Mouse (Mus musculus): ENCODE measurements at regions not wholly inside any gene's neighbourhood (a gene's known extent, or its start where the extent isn't known, plus 50 kb on each side); places are given as distances from the start of the nearest gene placed in this dataset.

DNA sequence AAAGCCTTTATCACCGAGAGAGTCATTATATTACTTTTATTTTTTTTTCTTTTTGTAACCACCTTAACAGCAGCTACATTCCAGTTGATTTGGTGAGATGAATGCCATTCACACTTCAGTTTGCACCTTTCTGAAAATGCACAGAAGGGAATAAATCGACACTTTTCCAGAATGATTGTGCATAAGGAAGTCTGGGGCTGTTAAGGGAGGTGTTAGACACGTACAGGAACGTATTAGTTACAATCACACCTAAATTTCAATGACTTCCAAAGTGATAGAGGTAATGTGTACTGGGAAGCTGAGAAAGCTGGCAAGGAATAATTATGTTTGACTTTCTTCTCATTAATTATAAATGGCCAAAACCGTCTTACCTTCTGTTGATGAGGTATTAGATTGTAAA is 352.7 kb upstream of the Epha3 start:
- WGBS = 84% methylated on average over 5 of the region's 5 CpGs
- H3K9me3 ChIP-seq (ENCODE audit: control insufficient read depth) = no peaks in the 10 kb centered on the region
- ATAC-seq = no peak
- no peaks in the 10 kb centered on the region for H3K27me3 ChIP-seq (replicated peaks; ENCODE audit: control insufficient read depth, insufficient read depth, low read length)
- no peak overlapping the region for H3K27ac ChIP-seq (ENCODE audit: low read depth, low read length)
- no peak overlapping the region for H3K4me3 ChIP-seq (ENCODE audit: low read depth, low read length)
- TF ChIP-seq CTCF (IDR thresholded peaks at IDR 0.05; ENCODE audit: low read depth) = no peak
- no peak overlapping the region for H3K4me2 ChIP-seq (replicated peaks; ENCODE audit: low read depth)
- no peak overlapping the region for H3K9ac ChIP-seq (ENCODE audit: low read depth, low read length)
- no peaks in the 10 kb centered on the region for H3K4me1 ChIP-seq (replicated peaks; ENCODE audit: control insufficient read depth, insufficient read depth, low read length)
- no peaks in the 10 kb centered on the region for H3K36me3 ChIP-seq (ENCODE audit: control insufficient read depth, insufficient read depth)

DNA sequence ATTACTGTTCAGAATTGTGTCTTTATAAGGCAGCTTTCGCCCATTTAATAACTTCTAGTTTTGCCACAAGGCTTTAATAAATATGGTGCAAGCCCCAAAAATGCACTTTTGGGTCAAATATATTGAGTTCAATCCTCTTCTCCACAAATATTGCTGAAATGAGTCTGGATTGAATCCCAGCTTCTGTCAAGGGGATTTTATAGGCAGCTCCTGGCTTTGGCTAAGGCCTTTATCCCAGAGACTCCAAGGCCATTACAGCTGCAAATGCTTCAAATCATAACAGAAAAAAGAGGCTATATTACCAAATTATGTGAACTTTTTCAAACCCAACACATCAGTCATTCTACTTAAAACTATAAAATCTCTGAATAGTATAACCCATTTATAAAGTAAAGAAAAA is 347.9 kb upstream of the Epha3 start:
- TF ChIP-seq CTCF (IDR thresholded peaks at IDR 0.05; ENCODE audit: low read depth) = no peak
- Histone ChIP-seq H3K9ac (ENCODE audit: low read depth, low read length) (no peak overlapping the region), H3K27ac (ENCODE audit: low read depth, low read length) (no peak overlapping the region), H3K9me3 (ENCODE audit: control insufficient read depth) (no peaks in the 10 kb centered on the region), H3K27me3 (replicated peaks; ENCODE audit: control insufficient read depth, insufficient read depth, low read length) (no peaks in the 10 kb centered on the region), H3K4me3 (ENCODE audit: low read depth, low read length) (no peak overlapping the region), H3K36me3 (ENCODE audit: control insufficient read depth, insufficient read depth) (no peaks in the 10 kb centered on the region), H3K4me2 (replicated peaks; ENCODE audit: low read depth) (no peak overlapping the region), H3K4me1 (replicated peaks; ENCODE audit: control insufficient read depth, insufficient read depth, low read length) (no peaks in the 10 kb centered on the region)
- 83% methylated on average over 1 of the region's 1 CpGs for WGBS
- ATAC-seq = no peak

DNA sequence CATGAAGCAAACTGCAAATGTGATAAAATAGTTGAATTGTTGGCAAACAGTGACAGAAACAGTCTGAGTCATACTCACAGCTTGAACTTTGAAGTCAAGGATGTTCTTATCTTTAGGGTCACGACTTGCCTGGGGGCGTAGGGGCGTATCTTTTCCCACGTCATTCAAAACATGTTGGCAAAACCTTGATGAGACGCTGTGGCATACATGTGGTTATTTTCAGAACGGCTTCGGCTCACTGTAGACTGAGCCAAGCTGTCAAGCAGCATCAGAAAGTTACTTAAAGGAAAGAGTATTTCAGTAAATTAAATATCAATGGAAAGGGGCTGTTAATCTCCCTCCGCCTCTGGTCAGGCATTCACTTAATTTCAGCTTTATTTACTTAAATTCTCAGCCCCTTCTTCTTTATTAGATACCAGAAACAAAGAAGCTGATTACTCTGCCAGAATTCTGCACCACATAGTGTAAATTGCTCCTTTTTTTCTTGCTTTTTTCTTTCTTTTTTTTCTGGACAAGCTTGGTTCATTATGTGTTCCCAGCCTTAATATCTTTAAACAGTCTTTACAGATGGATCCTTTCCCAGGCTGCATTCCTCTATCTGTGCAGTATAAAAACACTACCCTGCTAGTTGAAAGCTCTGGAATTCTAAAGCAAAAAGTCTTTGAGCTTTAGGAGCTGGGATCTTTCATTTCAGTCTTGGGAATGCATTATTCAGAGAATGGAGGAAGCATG is 302.9 kb upstream of the Epha3 start:
- Histone ChIP-seq H3K9me3 (ENCODE audit: control insufficient read depth) (no peaks in the 10 kb centered on the region), H3K27me3 (replicated peaks; ENCODE audit: control insufficient read depth, insufficient read depth, low read length) (no peaks in the 10 kb centered on the region), H3K4me2 (replicated peaks; ENCODE audit: low read depth) (no peak overlapping the region), H3K36me3 (ENCODE audit: control insufficient read depth, insufficient read depth) (no peaks in the 10 kb centered on the region), H3K4me3 (ENCODE audit: low read depth, low read length) (no peak overlapping the region), H3K27ac (ENCODE audit: low read depth, low read length) (no peak overlapping the region), H3K9ac (ENCODE audit: low read depth, low read length) (no peak overlapping the region), H3K4me1 (replicated peaks; ENCODE audit: control insufficient read depth, insufficient read depth, low read length) (no peaks in the 10 kb centered on the region)
- no peak for TF ChIP-seq CTCF (IDR thresholded peaks at IDR 0.05; ENCODE audit: low read depth)
- WGBS = 38% methylated on average over 8 of the region's 8 CpGs
- no peak for ATAC-seq

DNA sequence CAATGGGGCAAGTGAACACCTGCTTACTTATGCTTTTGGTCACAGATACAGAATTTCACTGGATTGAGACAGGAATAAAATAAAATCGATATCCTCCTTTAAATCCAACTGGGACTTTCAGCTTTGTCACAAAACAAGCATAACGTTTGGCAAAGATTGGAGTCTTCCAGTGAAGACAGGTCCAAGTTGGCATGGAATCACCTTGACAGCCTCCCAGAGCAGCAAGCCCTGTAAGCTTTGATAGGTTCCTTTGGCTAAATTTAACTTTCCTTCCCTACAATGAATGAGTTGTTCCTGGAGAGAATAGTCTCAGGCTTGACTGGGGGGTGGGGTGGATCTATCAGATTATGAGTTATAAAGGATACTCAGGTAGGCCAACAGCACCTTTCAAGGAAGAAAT is 302.1 kb upstream of the Epha3 start:
- 84% methylated on average over 2 of the region's 2 CpGs for WGBS
- no peak for TF ChIP-seq CTCF (IDR thresholded peaks at IDR 0.05; ENCODE audit: low read depth)
- no peak for ATAC-seq
- Histone ChIP-seq H3K27ac (ENCODE audit: low read depth, low read length) (no peak overlapping the region), H3K9ac (ENCODE audit: low read depth, low read length) (no peak overlapping the region), H3K9me3 (ENCODE audit: control insufficient read depth) (no peaks in the 10 kb centered on the region), H3K4me3 (ENCODE audit: low read depth, low read length) (no peak overlapping the region), H3K4me2 (replicated peaks; ENCODE audit: low read depth) (no peak overlapping the region), H3K27me3 (replicated peaks; ENCODE audit: control insufficient read depth, insufficient read depth, low read length) (no peaks in the 10 kb centered on the region), H3K4me1 (replicated peaks; ENCODE audit: control insufficient read depth, insufficient read depth, low read length) (no peaks in the 10 kb centered on the region), H3K36me3 (ENCODE audit: control insufficient read depth, insufficient read depth) (no peaks in the 10 kb centered on the region)

DNA sequence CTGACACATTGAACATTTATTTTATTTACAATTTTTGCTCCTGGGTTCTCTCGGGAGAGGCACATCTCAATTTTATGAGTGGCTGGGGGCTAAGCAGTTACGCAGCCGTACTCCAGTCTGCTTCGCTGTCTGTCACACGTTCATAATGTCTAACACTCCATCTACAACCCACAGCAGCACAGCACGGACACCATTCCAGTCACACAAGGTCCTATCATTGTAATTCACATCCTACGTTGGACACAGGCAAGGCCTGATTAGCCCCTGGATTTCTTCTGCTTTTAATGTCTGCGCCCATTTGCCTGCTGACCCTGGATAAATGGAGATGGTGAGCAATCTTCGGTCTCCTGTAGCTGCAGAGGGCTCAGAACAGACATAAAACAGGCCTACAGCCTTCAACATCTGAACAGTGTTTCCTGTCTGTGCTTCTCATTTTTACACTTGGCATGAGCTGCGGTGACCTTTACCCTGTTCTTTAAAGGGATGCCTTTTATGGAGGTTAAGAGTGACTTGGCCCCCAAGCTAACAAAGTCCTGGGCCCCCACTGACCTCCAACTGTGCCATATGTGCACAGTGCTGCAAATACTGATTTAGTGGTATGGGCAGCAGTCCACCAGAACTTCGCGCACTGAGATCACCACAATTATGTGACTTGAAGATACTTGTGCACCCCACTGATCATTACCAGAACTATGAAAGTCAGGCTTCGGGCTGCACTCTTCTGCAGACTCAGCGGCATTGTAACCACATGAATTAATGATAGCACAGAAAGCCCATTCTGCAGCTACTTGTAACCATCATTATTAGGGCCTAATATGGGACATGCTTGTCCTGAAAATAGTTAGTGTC is 281.9 kb upstream of the Epha3 start:
- no peak overlapping the region for H3K27ac ChIP-seq (ENCODE audit: low read depth, low read length)
- WGBS = 68% methylated on average over 14 of the region's 14 CpGs
- no peak overlapping the region for H3K4me3 ChIP-seq (ENCODE audit: low read depth, low read length)
- no peaks in the 10 kb centered on the region for H3K4me1 ChIP-seq (replicated peaks; ENCODE audit: control insufficient read depth, insufficient read depth, low read length)
- TF ChIP-seq CTCF (IDR thresholded peaks at IDR 0.05; ENCODE audit: low read depth) = no peak
- H3K27me3 ChIP-seq (replicated peaks; ENCODE audit: control insufficient read depth, insufficient read depth, low read length) = no peaks in the 10 kb centered on the region
- no peak overlapping the region for H3K9ac ChIP-seq (ENCODE audit: low read depth, low read length)
- no peaks in the 10 kb centered on the region for H3K36me3 ChIP-seq (ENCODE audit: control insufficient read depth, insufficient read depth)
- no peaks in the 10 kb centered on the region for H3K9me3 ChIP-seq (ENCODE audit: control insufficient read depth)
- H3K4me2 ChIP-seq (replicated peaks; ENCODE audit: low read depth) = no peak overlapping the region
- ATAC-seq = no peak
